In genomic region chr1:191717601-191718498, GRCm38 (mm10) we compare ENCODE assay signal across 8 mouse cellular contexts. TPM values are rescaled to one million over a fixed set of nuclear protein-coding genes. Genes with fewer than 3 reads are reported as not detected.
A peak's percentile ranks its signal among the peaks of the same experiment; 100 is the strongest.
DNase-seq lines count a peak whose midpoint lies in the region; ATAC-seq lines count a peak whose summit lies in the region.

TSS of gene Lpgat1 (plus strand) at chr1:191717834.

- H3K36me3 ChIP-seq in hindbrain, embryonic 12.5 days = no peaks in the 10 kb centered on the region

- peak; percentile 76 for DNase-seq in MN1 (ENCODE audit: low spot score)
- DNase-seq in cerebellum, adult 9-11 months = peak; percentile 77
- DNase-seq in frontal cortex, postnatal 25 days (ENCODE audit: low spot score in 2 of 2) = peak; percentile 33 to 35
- peak; percentile 39 to 62 for DNase-seq in layer of hippocampus, postnatal 25 days (ENCODE audit: extremely low spot score in 1 of 2, low spot score in 1 of 2)
- DNase-seq in lung, postnatal 14 days = peak; percentile 85
- peak; percentile 89 for DNase-seq in ovary, postnatal 36 days (ENCODE audit: low spot score)
- DNase-seq in thymus, postnatal 25 days = peak; percentile 83

- H3K4me3 ChIP-seq in hindbrain, embryonic 12.5 days = peak within 1 kb of the TSS; percentile 95

- peak within 1 kb of the TSS; percentile 97 for H3K9ac ChIP-seq in hindbrain, embryonic 12.5 days

- peak within 1 kb of the TSS; percentile 87 for H3K4me2 ChIP-seq in hindbrain, embryonic 12.5 days (replicated peaks)

- WGBS in hindbrain, embryonic 12.5 days = under 1% methylated on average over 52 of the region's 113 CpGs

- peaks cover 24% of the 10 kb centered on the region for H3K4me1 ChIP-seq in hindbrain, embryonic 12.5 days

- H3K27me3 ChIP-seq in hindbrain, embryonic 12.5 days = no peaks in the 10 kb centered on the region

- no peaks in the 10 kb centered on the region for H3K9me3 ChIP-seq in hindbrain, embryonic 12.5 days (replicated peaks)

- peak within 1 kb of the TSS; percentile 96 for H3K27ac ChIP-seq in hindbrain, embryonic 12.5 days

- peak; percentile 87 for ATAC-seq in hindbrain, embryonic 12.5 days (ENCODE audit: low FRiP score)

RNA-seq across cellular contexts. Expression of gene Lpgat1, which starts in this region (rescaled TPM):
- polyA plus RNA-seq in hindbrain, embryonic 12.5 days (2016; fragmentation: Nextera tagmentation; extraction: Ambion mirVana) = 44.4 and 47.8 TPM in 2 replicates
- 100 to 1,000 TPM; 114 to 120 TPM for total RNA-seq in layer of hippocampus, postnatal 25 days (2021)

Comparison
In these comparisons a context has a peak if more than half of its experiments do, and no peak if none do; other contexts are left out.
1. Peak in every context shown above with its lines: DNase-seq, ATAC-seq, H3K4me3 ChIP-seq and H3K27ac ChIP-seq.
2. DNase-seq: peak in every context shown above with its lines; median percentile 89 in ovary, postnatal 36 days; 85 in lung, postnatal 14 days; 83 in thymus, postnatal 25 days; 77 in cerebellum, adult 9-11 months; 76 in MN1; 50 in layer of hippocampus, postnatal 25 days; 34 in frontal cortex, postnatal 25 days.